In genomic region chr17:15285399-15286043, GRCm38 (mm10) we compare ENCODE assay signal across 9 mouse cellular contexts.
A peak's percentile ranks its signal among the peaks of the same experiment; 100 is the strongest.
DNase-seq lines count a peak whose midpoint lies in the region; ATAC-seq and TF ChIP-seq lines count a peak whose summit lies in the region.
"Had no signal": no experiment of that assay in that cellular context is flagged by ENCODE, and none has a peak within 500 bp of the region (broad histone marks: within the 10 kb centered on the region; RNA-seq: fewer than 3 reads in every experiment).

No protein-coding gene starts in this region.

- H3K27me3 ChIP-seq in Patski: no peaks in the 10 kb centered on the region
- H3K27me3 ChIP-seq in intestine, embryonic 16.5 days (replicated peaks; ENCODE audit: control insufficient read depth, insufficient read depth, low read length): no peaks in the 10 kb centered on the region
- H3K27me3 ChIP-seq in limb, embryonic 14.5 days (ENCODE audit: control insufficient read depth, insufficient read depth, low read length): no peaks in the 10 kb centered on the region
- H3K27me3 ChIP-seq in neural tube, embryonic 14.5 days (ENCODE audit: control insufficient read depth, insufficient read depth, low read length): no peaks in the 10 kb centered on the region
- H3K27me3 ChIP-seq in thymus, adult 2 months (ENCODE audit: control insufficient read depth, insufficient read depth, low read length): no peaks in the 10 kb centered on the region

- H3K9me3 ChIP-seq in intestine, embryonic 16.5 days (ENCODE audit: control insufficient read depth, low read length): no peaks in the 10 kb centered on the region
- H3K9me3 ChIP-seq in limb, embryonic 14.5 days (ENCODE audit: control insufficient read depth, low read length): no peaks in the 10 kb centered on the region
- H3K9me3 ChIP-seq in neural tube, embryonic 14.5 days (ENCODE audit: control insufficient read depth, low read length): no peaks in the 10 kb centered on the region

- peaks cover 20% of the 10 kb centered on the region for H3K4me1 ChIP-seq in intestine, embryonic 16.5 days (ENCODE audit: control insufficient read depth, insufficient read depth, low read length)
- H3K4me1 ChIP-seq in limb, embryonic 14.5 days (ENCODE audit: control insufficient read depth, insufficient read depth, low read length): peaks cover 15% of the 10 kb centered on the region
- peaks cover 7% of the 10 kb centered on the region; the same call in 1 of the 2 replicates for H3K4me1 ChIP-seq in neural tube, embryonic 14.5 days (ENCODE audit: control insufficient read depth, insufficient read depth, low read length)
- peaks cover 7% of the 10 kb centered on the region for H3K4me1 ChIP-seq in thymus, adult 2 months (replicated peaks; ENCODE audit: control insufficient read depth, insufficient read depth, low read length)

- ATAC-seq in Patski: peak; percentile 87
- peak; percentile 88 for ATAC-seq in intestine, embryonic 16.5 days
- peak; percentile 87 for ATAC-seq in limb, embryonic 14.5 days (ENCODE audit: low FRiP score, low read depth)
- peak; percentile 89 for ATAC-seq in neural tube, embryonic 14.5 days (ENCODE audit: low read depth)
- no peak for ATAC-seq in megakaryocyte progenitor cell, adult 5-6 weeks (replicated peaks; ENCODE audit: poor library complexity)

- in situ Hi-C loops in Patski (cut with MboI; ENCODE audit: low pct_unique_long_range_greater_than_20kb): no loop called here

- DNase-seq in Patski (ENCODE audit: low read depth, low spot score): peak; percentile 96
- DNase-seq in adrenal gland, postnatal 36 days: peak; percentile 81 to 87
- peak; percentile 35 to 56 for DNase-seq in gastrocnemius, postnatal 36 days
- DNase-seq in limb, embryonic 14.5 days (ENCODE audit: low spot score): peak; percentile 92
- no peak for DNase-seq in thymus, adult 2 months

- no peaks in the 10 kb centered on the region for H3K36me3 ChIP-seq in intestine, embryonic 16.5 days (ENCODE audit: control insufficient read depth, insufficient read depth, low read length)
- no peaks in the 10 kb centered on the region for H3K36me3 ChIP-seq in limb, embryonic 14.5 days (ENCODE audit: control insufficient read depth, insufficient read depth, low read length)
- no peaks in the 10 kb centered on the region for H3K36me3 ChIP-seq in neural tube, embryonic 14.5 days (ENCODE audit: control insufficient read depth, insufficient read depth, low read length)
- H3K36me3 ChIP-seq in thymus, adult 2 months (ENCODE audit: control insufficient read depth, insufficient read depth, low read length): no peaks in the 10 kb centered on the region

- H3K9ac ChIP-seq in intestine, embryonic 16.5 days (ENCODE audit: low read depth, low read length): no peak overlapping the region
- no peak overlapping the region for H3K9ac ChIP-seq in limb, embryonic 14.5 days (ENCODE audit: low read depth, low read length, severe bottlenecking)
- H3K9ac ChIP-seq in neural tube, embryonic 14.5 days (replicated peaks; ENCODE audit: low read depth, low read length): no peak overlapping the region

- no peak for TF ChIP-seq POLR2A in limb, embryonic 14.5 days (IDR thresholded peaks at IDR 0.05; ENCODE audit: borderline replicate concordance, extremely low read depth, insufficient read depth, insufficient read length)
- TF ChIP-seq POLR2A in thymus, adult 2 months (IDR thresholded peaks at IDR 0.05; ENCODE audit: control insufficient read depth, extremely low read depth, insufficient read depth, low read length, poor library complexity): no peak

- intact Hi-C loops in gastrocnemius, postnatal 36 days (cut with DNase I): loop anchor here (5.0 kb wide), 1 partner anchor 87 kb away; no protein-coding TSS in a partner anchor

- CTCF ChIA-PET in Patski (lab: Charles Lee): interaction anchor here (1.2 to 1.3 kb wide), 3 partner anchors 24 to 218 kb away, joined by 3 read pairs; no protein-coding TSS in a partner anchor

- H3K4me3 ChIP-seq in intestine, embryonic 16.5 days (ENCODE audit: low read length): no peak overlapping the region
- no peak overlapping the region for H3K4me3 ChIP-seq in limb, embryonic 14.5 days (replicated peaks; ENCODE audit: low read length)
- H3K4me3 ChIP-seq in neural tube, embryonic 14.5 days (ENCODE audit: low read depth, low read length): no peak overlapping the region
- no peak overlapping the region for H3K4me3 ChIP-seq in thymus, adult 2 months (ENCODE audit: control insufficient read depth, insufficient read depth, low read length)

- H3K27ac ChIP-seq in intestine, embryonic 16.5 days (ENCODE audit: low read length): peak overlapping the region; percentile 27; the same call in 1 of the 2 replicates
- H3K27ac ChIP-seq in limb, embryonic 14.5 days (replicated peaks; ENCODE audit: low read depth, low read length): 0 out of 2 replicates have a peak overlapping the region, but pooled peaks have one; percentile 19
- H3K27ac ChIP-seq in neural tube, embryonic 14.5 days (ENCODE audit: low read depth, low read length): no peak overlapping the region
- no peak overlapping the region for H3K27ac ChIP-seq in thymus, adult 2 months (ENCODE audit: control insufficient read depth, insufficient read depth, low read length)
- H3K27ac ChIP-seq: macrophage had no signal

- WGBS in intestine, embryonic 16.5 days: 46% methylated on average over 7 of the region's 7 CpGs
- 40% methylated on average over 7 of the region's 7 CpGs for WGBS in limb, embryonic 14.5 days
- WGBS in neural tube, embryonic 14.5 days: 40% methylated on average over 7 of the region's 7 CpGs
- 78% methylated on average over 7 of the region's 7 CpGs for WGBS in thymus, adult 2 months

- TF ChIP-seq CTCF in Patski (IDR thresholded peaks at IDR 0.05): no peak
- no peak for TF ChIP-seq CTCF in thymus, adult 2 months (IDR thresholded peaks at IDR 0.05; ENCODE audit: borderline replicate concordance, control insufficient read depth, extremely low read depth, insufficient read depth, low read length, poor library complexity)

- H3K4me2 ChIP-seq in intestine, embryonic 16.5 days (ENCODE audit: low read depth, low read length): no peak overlapping the region
- H3K4me2 ChIP-seq in limb, embryonic 14.5 days (replicated peaks; ENCODE audit: low read depth, low read length, severe bottlenecking): no peak overlapping the region
- no peak overlapping the region for H3K4me2 ChIP-seq in neural tube, embryonic 14.5 days (ENCODE audit: low read depth, low read length)

- POLR2A ChIA-PET in Patski (lab: Charles Lee): interaction anchor here (0.6 to 1.2 kb wide), 5 partner anchors 11 to 136 kb away, joined by 3 to 4 read pairs (median 4); no protein-coding TSS in a partner anchor

Comparison
In these comparisons a context has a peak if more than half of its experiments do, and no peak if none do; other contexts are left out.
1. H3K27ac ChIP-seq: peak in intestine, embryonic 16.5 days (single experiment) and limb, embryonic 14.5 days (single experiment); none in neural tube, embryonic 14.5 days (single experiment) and thymus, adult 2 months (single experiment).